Mouse (Mus musculus) kidney, embryonic 16.5 days (tissue): ENCODE measurements around the gene Exosc8. TPM values are rescaled to one million over a fixed set of nuclear protein-coding genes. Genes with fewer than 3 reads are reported as not detected.

Experiments
- ATAC-seq: fragments of 200-750 bp; cut with Nextera tagmentation; 2 replicates; pipeline ENCODE4 v1.8.0; 2017; ENCODE audit warnings: moderate TSS enrichment; ENCODE audit not compliant: low FRiP score, low TSS enrichment
- H3K27ac ChIP-seq: fragments of 300-500 bp; sonication (generic); 2 replicates; pipeline ENCODE4 v1.5.1; 2014; ENCODE audit warnings: low read length
- H3K27me3 ChIP-seq: fragments of 300-500 bp; sonication (generic); 2 replicates; pipeline ENCODE4 v1.6.1; 2014; ENCODE audit warnings: low read length, control low read depth, mixed read lengths; ENCODE audit not compliant: insufficient read depth
- H3K36me3 ChIP-seq: fragments of 300-500 bp; sonication (generic); 2 replicates; pipeline ENCODE4 v1.6.1; 2014; ENCODE audit warnings: low read length, control low read depth, mixed read lengths; ENCODE audit not compliant: insufficient read depth
- H3K4me1 ChIP-seq: fragments of 300-500 bp; sonication (generic); 2 replicates; pipeline ENCODE4 v1.6.1; 2014; ENCODE audit warnings: low read length, control low read depth, mixed read lengths; ENCODE audit not compliant: insufficient read depth
- H3K4me2 ChIP-seq: fragments of 300-500 bp; sonication (generic); replicated peaks from 2 replicates; pipeline ENCODE4 v1.6.1; 2014; ENCODE audit warnings: low read depth, low read length
- H3K4me3 ChIP-seq: fragments of 300-500 bp; sonication (generic); 2 replicates; pipeline ENCODE4 v1.5.1; 2014; ENCODE audit warnings: mild to moderate bottlenecking, low read length
- H3K9ac ChIP-seq: fragments of 300-500 bp; sonication (generic); replicated peaks from 2 replicates; pipeline ENCODE4 v1.6.1; 2014; ENCODE audit warnings: low read length
- H3K9me3 ChIP-seq: fragments of 300-500 bp; sonication (generic); 2 replicates; pipeline ENCODE4 v1.6.1; 2016; ENCODE audit warnings: low read length, control low read depth
- WGBS: fragments of 180-500 bp; shearing (Covaris S2); extraction: QIAGEN DNeasy Blood & Tissue Kit; methylation state at CpG from one replicate; pipeline ENCODE4 v1.1.7; 2014; 5-methylcytosine and 5-hydroxymethylcytosine counted together
- polyA plus RNA-seq: library from polyadenylated mRNA; unstranded; fragments of >200 nt; fragmentation: Nextera tagmentation; extraction: Ambion mirVana; gene quantifications from 2 replicates; pipeline ENCODE4 v1.2.1, GENCODE M21; 2015

The Exosc8 gene
- polyA plus RNA-seq, 1 experiment from 2014 or later, result 136 TPM

- Histone ChIP-seq H3K9ac (no peak overlapping the region), H3K27ac (no peak overlapping the region), H3K4me1 (peaks cover 13% of the 10 kb centered on the region; the same call in 1 of the 2 replicates), H3K4me2 (no peak overlapping the region), H3K4me3 (no peak overlapping the region), H3K9me3 (no peaks in the 10 kb centered on the region), H3K36me3 (no peaks in the 10 kb centered on the region), H3K27me3 (no peaks in the 10 kb centered on the region)
- 88% methylated on average over 1 of the region's 1 CpGs for WGBS
- ATAC-seq, result no peak
Observed at GRCm38 (mm10) chr3:54761258-54761657, 26.1 kb upstream of the Exosc8 start.

DNA sequence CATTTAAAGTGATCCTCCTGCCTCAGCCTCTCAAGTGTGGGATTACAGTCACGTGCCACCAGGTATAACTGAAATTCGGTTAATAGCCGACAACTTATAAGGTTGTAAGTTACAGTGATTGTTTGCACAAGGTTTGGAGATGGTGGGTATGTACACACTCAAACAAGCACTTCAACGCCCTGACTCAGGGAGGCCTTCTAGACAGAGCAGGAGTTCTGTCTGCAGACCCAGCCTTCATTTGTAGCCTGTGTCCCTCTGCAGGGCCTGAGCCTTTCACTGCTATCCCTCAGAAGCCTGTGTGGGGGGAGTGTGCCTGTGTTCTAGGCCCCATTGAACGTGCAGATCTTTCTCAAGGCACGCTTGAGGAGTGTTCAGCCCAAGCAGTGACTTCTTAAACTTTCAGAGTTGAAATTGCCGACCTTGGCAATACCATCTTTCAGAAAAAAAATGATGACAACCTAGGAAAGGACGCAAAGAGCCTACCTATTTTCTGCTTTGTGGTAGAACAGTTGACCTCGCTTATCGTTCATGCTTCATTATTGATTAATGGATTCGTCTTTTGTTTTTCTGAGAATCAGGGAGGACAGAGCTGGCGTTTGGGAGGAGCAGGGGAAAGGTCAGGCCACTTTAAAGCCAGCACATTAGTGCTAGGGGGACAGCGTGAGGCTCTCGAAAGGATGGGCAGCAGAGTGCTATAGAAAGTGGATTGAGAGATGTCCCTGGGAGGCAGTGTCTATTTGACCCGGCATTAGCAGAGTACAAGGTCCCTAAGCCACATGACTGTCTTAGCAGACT is 25.3 kb upstream of the Exosc8 start:
- H3K27ac ChIP-seq, result no peak overlapping the region
- H3K9ac ChIP-seq, result no peak overlapping the region
- no peaks in the 10 kb centered on the region for H3K27me3 ChIP-seq
- no peak for ATAC-seq
- H3K4me1 ChIP-seq, result peaks cover 13% of the 10 kb centered on the region; the same call in 1 of the 2 replicates
- H3K36me3 ChIP-seq, result no peaks in the 10 kb centered on the region
- H3K4me3 ChIP-seq, result no peak overlapping the region
- no peaks in the 10 kb centered on the region for H3K9me3 ChIP-seq
- no peak overlapping the region for H3K4me2 ChIP-seq
- WGBS, result 58% methylated on average over 15 of the region's 15 CpGs

- Histone ChIP-seq H3K27ac (no peak overlapping the region), H3K27me3 (no peaks in the 10 kb centered on the region), H3K4me2 (no peak overlapping the region), H3K36me3 (no peaks in the 10 kb centered on the region), H3K9ac (no peak overlapping the region), H3K4me1 (peaks cover 18% of the 10 kb centered on the region; the same call in 1 of the 2 replicates), H3K9me3 (no peaks in the 10 kb centered on the region), H3K4me3 (no peak overlapping the region)
- 73% methylated on average over 9 of the region's 9 CpGs for WGBS
- ATAC-seq, result no peak
Observed at GRCm38 (mm10) chr3:54759211-54759610, 24.0 kb upstream of the Exosc8 start.

DNA sequence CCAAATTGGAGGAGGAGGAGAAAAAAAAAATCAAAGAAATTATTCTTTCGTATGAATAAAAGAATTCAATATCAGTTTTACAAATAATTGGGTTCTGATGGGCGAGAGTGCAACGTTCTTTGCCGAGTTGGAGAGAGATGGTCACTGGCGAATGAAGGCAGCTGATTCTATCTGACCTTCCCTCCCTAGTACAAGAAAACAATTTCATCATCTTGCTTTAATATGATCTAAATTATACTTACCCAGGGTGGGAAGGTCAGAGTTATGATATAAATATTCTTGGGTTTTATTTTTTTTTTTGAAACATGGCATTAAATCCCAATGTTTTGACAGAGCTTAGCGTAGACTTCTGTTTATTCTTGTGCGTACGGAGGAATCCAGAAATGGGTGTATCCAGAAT is 22.3 kb upstream of the Exosc8 start:
- Histone ChIP-seq H3K4me2 (peak overlapping the region; percentile 13; the same call in 1 of the 2 replicates), H3K9ac (no peak overlapping the region), H3K9me3 (no peaks in the 10 kb centered on the region), H3K27me3 (no peaks in the 10 kb centered on the region), H3K36me3 (no peaks in the 10 kb centered on the region), H3K27ac (no peak overlapping the region), H3K4me1 (peaks cover 16% of the 10 kb centered on the region; the same call in 1 of the 2 replicates), H3K4me3 (no peak overlapping the region)
- no peak for ATAC-seq
- 72% methylated on average over 8 of the region's 8 CpGs for WGBS

DNA sequence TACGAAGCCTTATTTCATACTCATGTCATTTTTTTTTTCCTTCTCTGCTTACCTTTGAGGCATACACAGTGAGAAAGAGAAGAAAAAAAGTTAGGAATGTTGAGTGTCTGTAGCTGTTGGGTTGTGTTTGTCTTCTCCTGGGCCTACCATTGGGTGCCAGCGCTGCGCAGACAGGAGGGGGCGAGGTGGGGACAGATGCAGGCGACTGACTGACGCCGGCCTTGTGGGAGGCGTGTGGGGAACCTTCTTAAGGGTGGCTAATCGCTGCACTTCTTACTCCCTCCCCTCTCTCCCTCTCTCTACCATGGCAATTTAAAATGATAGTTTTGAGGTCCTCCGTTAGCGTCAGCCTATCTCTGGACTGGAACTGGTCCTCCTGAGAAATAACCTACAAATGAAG is 20.9 kb upstream of the Exosc8 start:
- H3K4me2 ChIP-seq, result peak overlapping the region; percentile 93
- H3K9me3 ChIP-seq, result no peaks in the 10 kb centered on the region
- WGBS, result 1% methylated on average over 11 of the region's 11 CpGs
- H3K4me3 ChIP-seq, result peak overlapping the region; percentile 61
- peaks cover 16% of the 10 kb centered on the region; the same call in 1 of the 2 replicates for H3K4me1 ChIP-seq
- H3K9ac ChIP-seq, result peak overlapping the region; percentile 69
- peak overlapping the region; percentile 74 for H3K27ac ChIP-seq
- H3K27me3 ChIP-seq, result no peaks in the 10 kb centered on the region
- H3K36me3 ChIP-seq, result peaks cover 5% of the 10 kb centered on the region
- peak; percentile 57; the same call in 1 of the 2 replicates for ATAC-seq

GRCm38 (mm10) chr3:54755145-54756041 is 20.2 kb upstream of the Exosc8 start, which contains the start of gene Smad9:
Gene Smad9, plus strand, starts transcription at chr3:54755582.
- Histone ChIP-seq H3K4me2 (peak within 1 kb of the TSS; percentile 93), H3K27me3 (no peaks in the 10 kb centered on the region), H3K9me3 (peaks cover 2% of the 10 kb centered on the region; the same call in 1 of the 2 replicates), H3K4me3 (peak within 1 kb of the TSS; percentile 61), H3K9ac (peak within 1 kb of the TSS; percentile 69), H3K36me3 (peaks cover 10% of the 10 kb centered on the region), H3K27ac (peak within 1 kb of the TSS; percentile 74), H3K4me1 (peaks cover 16% of the 10 kb centered on the region; the same call in 1 of the 2 replicates)
- WGBS, result under 1% methylated on average over 49 of the region's 66 CpGs
- ATAC-seq, result peak; percentile 91

DNA sequence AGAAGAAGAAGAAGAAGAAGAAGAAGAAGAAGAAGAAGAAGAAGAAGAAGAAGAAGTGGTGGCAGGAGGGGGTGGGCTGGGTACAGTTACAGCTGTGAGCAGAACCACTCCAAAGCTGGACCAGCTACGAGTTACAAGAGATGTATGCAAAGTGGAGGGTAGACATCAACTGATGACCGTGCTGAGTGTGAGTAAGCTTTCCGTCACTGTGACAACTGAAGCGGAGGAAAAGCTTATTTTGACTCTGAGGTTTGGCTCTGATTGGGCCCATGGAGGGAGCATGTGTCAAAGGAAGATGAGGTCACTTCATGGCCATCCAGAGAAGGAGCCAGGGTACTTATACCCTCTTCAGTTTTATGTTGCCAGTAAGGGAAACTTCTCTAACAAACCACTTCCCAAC is 18.2 kb upstream of the Exosc8 start:
- Histone ChIP-seq H3K36me3 (peaks cover 28% of the 10 kb centered on the region), H3K9ac (no peak overlapping the region), H3K4me2 (no peak overlapping the region), H3K27me3 (no peaks in the 10 kb centered on the region), H3K9me3 (peaks cover 3% of the 10 kb centered on the region; the same call in 1 of the 2 replicates), H3K27ac (no peak overlapping the region), H3K4me1 (peaks cover 16% of the 10 kb centered on the region; the same call in 1 of the 2 replicates), H3K4me3 (no peak overlapping the region)
- ATAC-seq, result no peak
- 71% methylated on average over 4 of the region's 4 CpGs for WGBS

GRCm38 (mm10) chr3:54745799-54746198 is 10.6 kb upstream of the Exosc8 start:
- H3K4me2 ChIP-seq, result no peak overlapping the region
- peaks cover 3% of the 10 kb centered on the region; the same call in 1 of the 2 replicates for H3K9me3 ChIP-seq
- ATAC-seq, result no peak
- H3K9ac ChIP-seq, result no peak overlapping the region
- 60% methylated on average over 5 of the region's 5 CpGs for WGBS
- no peak overlapping the region for H3K4me3 ChIP-seq
- H3K27ac ChIP-seq, result no peak overlapping the region
- no peaks in the 10 kb centered on the region for H3K4me1 ChIP-seq
- H3K27me3 ChIP-seq, result no peaks in the 10 kb centered on the region
- peaks cover 92% of the 10 kb centered on the region for H3K36me3 ChIP-seq

DNA sequence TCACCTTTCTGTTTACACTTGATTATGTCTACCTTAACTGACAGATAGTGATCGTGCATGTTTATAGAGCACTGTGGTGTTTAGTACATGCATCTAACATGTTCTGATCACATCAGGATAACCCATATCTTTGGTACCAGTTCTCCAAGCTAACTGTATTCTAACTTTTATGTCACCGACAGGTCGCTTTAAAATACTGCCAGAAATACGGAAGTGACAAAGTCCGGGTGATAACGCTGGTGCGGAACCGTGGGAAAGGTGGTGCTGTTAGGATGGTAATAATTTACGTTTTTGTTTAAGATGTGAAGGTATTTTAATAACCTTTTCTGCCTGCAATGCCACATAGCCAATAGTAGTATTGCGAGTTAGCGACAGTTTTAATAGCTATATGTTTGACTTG is 6.8 kb upstream of the Exosc8 start:
- Histone ChIP-seq H3K27me3 (no peaks in the 10 kb centered on the region), H3K9me3 (no peaks in the 10 kb centered on the region), H3K4me1 (no peaks in the 10 kb centered on the region), H3K36me3 (peaks cover 74% of the 10 kb centered on the region), H3K4me2 (no peak overlapping the region), H3K9ac (no peak overlapping the region), H3K27ac (no peak overlapping the region), H3K4me3 (no peak overlapping the region)
- 94% methylated on average over 11 of the region's 11 CpGs for WGBS
- no peak for ATAC-seq
